Mouse (Mus musculus): ENCODE results near the gene Jagn1.

DNA sequence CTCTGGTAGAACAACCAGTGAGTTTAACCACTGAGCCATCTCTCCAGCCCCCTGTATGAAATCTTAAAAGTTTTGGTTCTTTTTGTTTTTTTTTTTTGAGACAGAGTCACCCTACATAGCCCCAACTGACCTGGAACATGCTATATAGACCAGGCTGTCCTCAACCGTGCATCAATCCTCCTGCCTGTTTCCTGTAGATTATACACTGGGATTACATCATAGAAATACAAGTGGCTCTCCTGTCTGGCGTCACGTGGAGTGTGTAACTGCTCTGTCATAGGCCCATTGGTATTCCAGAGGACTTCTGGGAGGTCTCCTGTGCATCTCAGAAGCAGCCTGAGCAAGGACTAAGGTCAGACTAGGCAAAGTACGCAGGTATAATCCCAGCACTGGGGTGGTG is 19.4 kb upstream of the Jagn1 start:
- TF ChIP-seq CTCF (IDR thresholded peaks at IDR 0.05; ENCODE audit: borderline replicate concordance, control insufficient read depth, extremely low read depth, insufficient read depth, low read length, poor library complexity) (no peak), POLR2A (IDR thresholded peaks at IDR 0.05; ENCODE audit: control insufficient read depth, extremely low read depth, insufficient read depth, low read length, poor library complexity) (no peak)
